Mouse (Mus musculus) forebrain, embryonic 13.5 days (tissue): ENCODE measurements around the gene Bclaf1. TPM values are rescaled to one million over a fixed set of nuclear protein-coding genes. Genes with fewer than 3 reads are reported as not detected.
A peak's percentile ranks its signal among the peaks of the same experiment; 100 is the strongest.

Experiments used
- ATAC-seq: fragments of 200-750 bp; cut with Nextera tagmentation; 2 replicates; pipeline ENCODE4 v1.8.0; 2017
- H3K27ac ChIP-seq: fragments of 300-500 bp; sonication (generic); 2 replicates; pipeline ENCODE4 v1.5.1; 2015; ENCODE audit warnings: inconsistent platforms, mild to moderate bottlenecking, moderate library complexity
- H3K27me3 ChIP-seq: fragments of 300-500 bp; sonication (generic); 2 replicates; pipeline ENCODE4 v1.6.1; 2015; ENCODE audit warnings: mild to moderate bottlenecking, inconsistent platforms
- H3K36me3 ChIP-seq: fragments of 300-500 bp; sonication (generic); 2 replicates; pipeline ENCODE4 v1.6.1; 2015; ENCODE audit warnings: mild to moderate bottlenecking, inconsistent platforms; ENCODE audit not compliant: poor library complexity, severe bottlenecking
- H3K4me1 ChIP-seq: fragments of 300-500 bp; sonication (generic); 2 replicates; pipeline ENCODE4 v1.6.1; 2015; ENCODE audit warnings: inconsistent platforms
- H3K4me2 ChIP-seq: fragments of 300-500 bp; sonication (generic); 2 replicates; pipeline ENCODE4 v1.6.1; 2015; ENCODE audit warnings: inconsistent platforms, mild to moderate bottlenecking, moderate library complexity
- H3K4me3 ChIP-seq: fragments of 300-500 bp; sonication (generic); 2 replicates; pipeline ENCODE4 v1.5.1; 2015; ENCODE audit warnings: mild to moderate bottlenecking, inconsistent platforms
- H3K9ac ChIP-seq: fragments of 300-500 bp; sonication (generic); 2 replicates; pipeline ENCODE4 v1.6.1; 2015; ENCODE audit warnings: mild to moderate bottlenecking, inconsistent platforms
- H3K9me3 ChIP-seq: fragments of 300-500 bp; sonication (generic); replicated peaks from 2 replicates; pipeline ENCODE4 v1.6.1; 2016; ENCODE audit warnings: inconsistent platforms
- WGBS: fragments of 180-500 bp; shearing (Covaris S2); methylation state at CpG from one replicate; pipeline ENCODE4 v1.1.7; 2015; 5-methylcytosine and 5-hydroxymethylcytosine counted together
- polyA plus RNA-seq: library from polyadenylated mRNA; unstranded; fragments of >200 nt; fragmentation: Nextera tagmentation; extraction: Ambion mirVana; gene quantifications from 2 replicates; pipeline ENCODE4 v1.2.1, GENCODE M21; 2015

Bclaf1 gene
- polyA plus RNA-seq, 1 experiment from 2014 or later, result 152 TPM

DNA sequence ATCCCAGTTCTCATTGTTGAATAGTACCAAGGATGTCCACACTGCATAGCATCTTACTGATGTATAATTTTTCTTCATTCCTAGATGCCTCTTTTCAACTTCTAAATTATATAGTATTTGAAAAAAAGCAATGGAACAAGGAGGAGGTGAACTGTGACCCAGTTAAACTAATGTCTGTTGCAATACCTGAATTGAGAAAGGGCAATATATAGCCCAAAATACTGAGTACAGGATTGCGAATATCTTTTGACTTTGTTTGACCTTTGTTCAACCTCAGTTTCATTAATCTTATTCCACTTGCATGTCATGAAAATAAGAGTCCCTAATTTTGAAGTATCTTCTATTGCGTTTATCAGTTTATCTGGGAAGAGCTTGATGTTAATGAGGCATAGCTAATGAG lies 19.0 kb downstream of the Bclaf1 start:
- Histone ChIP-seq H3K9ac (no peak overlapping the region), H3K36me3 (peaks cover 78% of the 10 kb centered on the region)

DNA sequence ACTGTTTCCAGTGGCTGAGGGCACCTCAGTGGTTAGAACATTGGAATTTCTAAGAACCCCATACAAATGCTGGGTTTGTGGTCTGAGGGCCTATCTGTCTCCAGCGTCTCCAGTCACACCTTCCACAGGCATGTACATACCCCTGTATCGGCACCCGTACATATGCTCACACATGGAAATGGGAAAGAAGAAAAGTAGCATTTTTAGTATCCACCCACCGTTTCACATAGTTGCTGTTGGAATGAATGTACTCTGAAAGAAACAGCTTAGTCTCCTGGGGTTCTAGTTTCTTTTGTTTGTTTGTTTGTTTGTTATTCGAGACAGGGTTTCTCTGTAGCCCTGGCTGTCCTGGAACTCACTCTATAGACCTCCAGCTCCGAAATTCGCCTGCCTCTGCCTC lies 25.6 kb downstream of the Bclaf1 start:
- 88% methylated on average over 7 of the region's 7 CpGs for WGBS
- no peak overlapping the region for H3K4me3 ChIP-seq

More for the DNA sequence above, 19.0 kb downstream of the Bclaf1 start:
- no peaks in the 10 kb centered on the region for H3K4me1 ChIP-seq
- H3K4me3 ChIP-seq, result no peak overlapping the region
- ATAC-seq, result no peak
- no peaks in the 10 kb centered on the region for H3K27me3 ChIP-seq
- no peaks in the 10 kb centered on the region for H3K9me3 ChIP-seq
- no peak overlapping the region for H3K27ac ChIP-seq
- WGBS, result 93% methylated on average over 2 of the region's 2 CpGs
- H3K4me2 ChIP-seq, result no peak overlapping the region

DNA sequence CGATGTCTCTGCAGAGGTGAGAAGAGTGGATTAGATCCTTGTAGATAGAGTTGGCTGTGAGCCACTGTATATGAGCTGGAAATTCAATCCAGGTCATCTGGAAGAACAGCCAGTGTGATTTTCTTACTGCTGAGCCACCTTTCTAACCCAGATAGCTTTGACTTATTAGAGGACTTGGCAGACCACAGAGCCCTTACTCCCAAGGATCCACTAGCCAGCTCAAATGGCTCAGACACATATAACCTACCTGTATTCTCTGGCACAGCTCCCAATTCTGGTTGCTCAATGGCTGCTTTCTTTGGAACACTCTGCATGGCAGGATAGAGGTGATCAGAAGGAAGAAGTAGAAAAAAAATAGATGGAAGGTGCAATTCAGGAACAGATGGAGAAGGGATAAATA lies 33.5 kb downstream of the Bclaf1 start:
- no peak overlapping the region for H3K9ac ChIP-seq
- peaks cover 45% of the 10 kb centered on the region for H3K36me3 ChIP-seq
- H3K4me2 ChIP-seq, result no peak overlapping the region
- no peak for ATAC-seq
- H3K9me3 ChIP-seq, result no peaks in the 10 kb centered on the region
- H3K27me3 ChIP-seq, result no peaks in the 10 kb centered on the region
- no peak overlapping the region for H3K4me3 ChIP-seq
- no peak overlapping the region for H3K27ac ChIP-seq
- peaks cover 15% of the 10 kb centered on the region for H3K4me1 ChIP-seq
- WGBS, result 70% methylated on average over 1 of the region's 1 CpGs

More for the DNA sequence above, 25.6 kb downstream of the Bclaf1 start:
- Histone ChIP-seq H3K4me1 (no peaks in the 10 kb centered on the region), H3K9ac (no peak overlapping the region), H3K27ac (no peak overlapping the region), H3K9me3 (no peaks in the 10 kb centered on the region), H3K27me3 (no peaks in the 10 kb centered on the region), H3K36me3 (peaks cover 73% of the 10 kb centered on the region), H3K4me2 (no peak overlapping the region)
- no peak for ATAC-seq

DNA sequence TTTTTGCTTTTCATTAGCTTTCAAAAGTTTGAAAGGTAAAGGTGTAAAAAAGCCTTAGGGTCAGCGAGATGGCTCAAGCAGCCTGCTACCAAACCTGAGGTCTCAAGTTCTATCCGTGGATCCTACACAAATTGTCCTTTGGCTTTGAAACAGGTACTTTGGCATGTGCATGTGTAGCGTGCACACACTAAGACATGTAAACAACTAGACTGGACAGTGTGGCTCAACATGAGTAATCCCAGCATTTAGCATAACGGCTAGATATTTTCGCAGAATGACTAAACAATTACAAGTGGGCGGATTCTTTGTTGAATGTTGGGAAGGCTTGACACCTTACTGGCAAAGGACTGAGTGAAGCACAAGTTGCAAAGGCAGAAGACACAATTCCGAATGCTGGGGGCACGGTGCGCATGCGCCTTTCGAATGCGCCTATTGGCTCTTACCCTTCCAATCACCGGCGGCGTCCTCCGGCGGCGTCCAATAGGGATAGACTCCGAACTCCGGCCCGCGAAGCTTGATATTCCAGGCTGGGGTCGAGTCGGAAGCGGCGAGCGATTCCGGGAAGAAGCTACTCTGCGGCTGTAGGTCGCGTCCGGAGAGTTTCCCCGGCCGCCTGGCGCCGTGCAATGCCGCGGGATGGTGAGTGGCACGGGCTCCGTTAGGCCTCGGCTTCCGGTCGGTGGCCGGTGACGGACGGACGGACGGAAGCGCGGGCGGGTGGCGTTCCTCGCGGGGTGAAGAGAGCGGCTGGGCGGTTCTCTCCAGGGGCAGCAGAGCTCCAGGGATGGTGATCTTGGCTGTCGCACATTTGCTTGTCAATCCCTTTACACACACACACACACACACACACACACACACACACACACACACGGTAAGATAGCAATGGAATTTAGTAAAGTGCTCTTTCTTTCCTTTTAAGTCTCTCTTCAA lies 35.3 kb downstream of the Bclaf1 start, which contains the start of gene Mtfr2:
TSS of gene Mtfr2 (plus strand) at position 486 of the 930 bp plus-strand sequence.
- Histone ChIP-seq H3K4me2 (peak within 1 kb of the TSS; percentile 84), H3K9ac (peak within 1 kb of the TSS; percentile 64), H3K4me3 (peak within 1 kb of the TSS; percentile 63), H3K9me3 (no peaks in the 10 kb centered on the region), H3K27me3 (no peaks in the 10 kb centered on the region), H3K27ac (no peak within 1 kb of the TSS), H3K36me3 (peaks cover 34% of the 10 kb centered on the region), H3K4me1 (peaks cover 15% of the 10 kb centered on the region)
- WGBS, result 1% methylated on average over 56 of the region's 58 CpGs
- peak; percentile 97 for ATAC-seq

DNA sequence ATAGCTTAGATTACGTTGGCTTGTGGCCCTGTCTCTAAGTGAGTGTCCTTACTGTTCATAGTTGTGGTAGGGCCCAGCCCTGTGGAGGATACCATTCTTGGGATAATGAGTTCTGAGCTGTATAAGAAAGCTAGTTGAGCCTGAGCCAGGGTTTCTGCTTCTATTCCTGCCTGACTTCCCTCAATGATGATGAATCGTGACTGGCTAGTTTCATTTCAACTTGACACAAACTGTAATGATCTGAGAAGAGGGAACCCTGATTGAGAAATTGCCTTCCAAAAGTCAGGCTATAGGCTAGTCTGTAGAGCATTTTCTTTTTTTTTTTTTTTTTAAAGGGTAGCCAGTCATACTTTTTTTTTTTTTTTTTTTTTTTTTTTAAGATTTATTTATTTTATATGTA lies 36.6 kb downstream of the Bclaf1 start:
- Histone ChIP-seq H3K9ac (no peak overlapping the region), H3K9me3 (no peaks in the 10 kb centered on the region), H3K36me3 (peaks cover 20% of the 10 kb centered on the region), H3K27ac (no peak overlapping the region), H3K4me2 (peak overlapping the region; percentile 84), H3K4me3 (no peak overlapping the region), H3K27me3 (no peaks in the 10 kb centered on the region), H3K4me1 (peaks cover 15% of the 10 kb centered on the region)
- no peak for ATAC-seq
- 86% methylated on average over 2 of the region's 2 CpGs for WGBS

DNA sequence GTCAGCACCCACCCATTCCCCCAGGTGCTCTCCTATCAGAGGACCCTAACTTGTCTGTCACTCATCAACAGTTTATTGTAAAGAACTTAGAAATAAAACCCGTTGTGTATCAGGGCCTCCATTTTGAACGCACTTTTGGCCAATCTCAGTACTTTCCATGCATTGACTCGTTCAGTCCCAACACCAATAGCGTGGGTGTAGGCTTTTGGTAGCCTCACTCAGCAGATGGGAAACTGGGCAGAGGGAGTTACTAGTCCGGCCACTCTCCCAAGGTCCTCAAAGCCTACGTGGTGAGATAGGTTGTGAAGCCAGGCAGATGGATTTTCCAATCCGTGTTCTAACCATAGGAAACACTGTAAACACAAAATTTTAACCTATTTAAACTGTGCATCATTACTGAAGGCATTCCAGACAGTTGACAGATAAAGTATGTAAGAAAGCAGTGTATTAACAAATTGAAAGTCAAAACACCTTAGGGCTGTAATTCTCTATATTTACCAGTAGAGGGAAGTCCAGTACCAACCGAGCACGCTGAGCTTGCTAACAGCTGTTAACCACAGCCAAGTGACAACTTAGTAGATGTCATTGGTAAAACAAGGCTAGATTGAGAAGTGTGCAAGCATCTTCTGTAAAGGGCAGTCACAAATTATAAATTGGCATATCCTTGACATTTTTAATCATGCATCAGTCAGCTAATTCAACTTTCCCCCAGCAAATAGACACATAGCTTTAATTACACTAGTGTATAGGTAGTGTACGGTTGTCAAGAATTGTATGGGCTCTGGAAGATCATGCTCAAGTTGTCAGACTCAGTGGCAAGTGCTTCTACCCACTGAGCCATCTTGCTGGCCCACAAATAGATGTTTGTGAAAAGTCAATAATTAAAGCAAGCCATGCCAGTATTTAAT lies 49.5 kb downstream of the Bclaf1 start:
- Histone ChIP-seq H3K36me3 (peaks cover 8% of the 10 kb centered on the region; the same call in 1 of the 2 replicates), H3K9ac (no peak overlapping the region), H3K9me3 (no peaks in the 10 kb centered on the region), H3K4me1 (no peaks in the 10 kb centered on the region), H3K4me2 (no peak overlapping the region), H3K27me3 (no peaks in the 10 kb centered on the region), H3K27ac (no peak overlapping the region), H3K4me3 (no peak overlapping the region)
- 66% methylated on average over 10 of the region's 10 CpGs for WGBS
- ATAC-seq, result peak; percentile 71

DNA sequence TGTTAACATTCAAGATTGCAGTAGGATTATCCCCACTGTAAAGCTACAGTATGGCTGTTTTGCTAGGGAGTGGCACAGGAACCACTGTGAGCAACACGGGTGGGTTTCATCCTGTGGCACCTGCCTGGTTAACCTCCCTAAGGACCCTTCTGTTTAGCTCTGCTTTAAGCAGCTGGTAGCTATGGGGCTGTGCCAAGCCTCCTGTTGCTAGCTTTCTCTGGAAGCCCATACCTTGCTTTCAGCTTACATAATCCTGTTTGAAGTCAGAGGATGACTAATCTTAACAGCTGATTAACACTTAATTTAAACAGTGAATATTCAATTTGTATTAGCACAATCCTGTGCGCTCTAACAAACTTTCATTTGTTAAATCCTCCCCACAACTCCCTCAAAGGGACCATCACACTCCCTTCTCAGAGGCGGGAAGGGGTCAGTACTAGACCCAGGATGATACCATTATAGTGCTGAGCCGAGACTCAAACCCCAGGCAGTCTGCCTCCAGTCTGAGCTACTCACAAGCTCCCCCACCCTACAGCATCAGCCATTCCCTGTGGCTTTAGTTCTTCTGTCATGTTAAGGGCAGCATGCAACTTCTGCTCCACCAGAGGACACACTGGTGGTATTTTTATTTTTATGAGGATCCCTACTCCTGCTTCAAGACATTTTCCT lies 50.3 kb downstream of the Bclaf1 start:
- H3K4me3 ChIP-seq, result no peak overlapping the region
- H3K27ac ChIP-seq, result no peak overlapping the region
- H3K9me3 ChIP-seq, result no peaks in the 10 kb centered on the region
- H3K4me1 ChIP-seq, result no peaks in the 10 kb centered on the region
- H3K27me3 ChIP-seq, result no peaks in the 10 kb centered on the region
- peak; percentile 46; the same call in 1 of the 2 replicates for ATAC-seq
- 76% methylated on average over 4 of the region's 4 CpGs for WGBS
- H3K9ac ChIP-seq, result no peak overlapping the region
- H3K4me2 ChIP-seq, result no peak overlapping the region
- peaks cover 8% of the 10 kb centered on the region; the same call in 1 of the 2 replicates for H3K36me3 ChIP-seq

DNA sequence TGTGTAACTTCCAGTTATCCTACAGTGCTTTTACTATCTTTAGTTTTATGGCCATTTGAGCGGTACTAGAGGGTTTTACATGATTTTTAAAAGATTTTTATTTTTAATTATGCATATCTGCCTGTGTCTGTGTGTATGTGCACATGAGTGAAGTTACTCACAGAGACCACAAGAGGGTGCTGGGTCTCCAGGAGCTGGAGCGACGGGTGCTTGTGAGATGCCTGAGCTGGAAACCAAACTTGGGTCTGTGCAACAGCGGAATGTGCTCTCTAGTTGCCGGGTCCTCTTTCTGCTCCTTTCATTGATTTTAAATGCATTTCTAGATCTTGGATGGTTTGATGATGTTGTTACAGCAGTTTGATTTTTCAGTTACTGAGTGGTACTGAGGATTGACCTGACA lies 59.8 kb downstream of the Bclaf1 start:
- no peak for ATAC-seq

DNA sequence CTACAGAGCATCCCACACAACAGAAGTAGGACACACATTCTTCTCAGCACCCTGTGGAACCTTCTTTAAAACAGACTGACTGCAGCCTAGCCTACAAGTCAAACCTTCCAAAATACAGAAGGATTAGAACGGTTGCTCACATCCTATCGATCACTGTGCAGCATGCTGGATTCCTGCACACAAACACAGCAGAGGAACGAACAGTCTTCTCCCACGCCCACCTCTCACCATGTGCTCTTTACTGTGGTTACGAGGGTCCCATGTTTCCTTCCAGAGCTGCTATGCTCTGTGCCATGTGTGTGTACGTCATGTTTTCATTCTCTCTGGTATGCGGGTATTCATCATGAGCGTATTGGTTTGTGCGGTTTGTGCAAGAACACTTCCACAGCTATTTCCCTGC lies 65.4 kb downstream of the Bclaf1 start:
- H3K27me3 ChIP-seq, result no peaks in the 10 kb centered on the region
- peaks cover 10% of the 10 kb centered on the region for H3K4me1 ChIP-seq
- no peak overlapping the region for H3K4me3 ChIP-seq
- H3K4me2 ChIP-seq, result no peak overlapping the region
- no peak overlapping the region for H3K27ac ChIP-seq
- WGBS, result 89% methylated on average over 9 of the region's 9 CpGs
- no peak for ATAC-seq
- H3K9me3 ChIP-seq, result no peaks in the 10 kb centered on the region
- H3K9ac ChIP-seq, result no peak overlapping the region
- H3K36me3 ChIP-seq, result no peaks in the 10 kb centered on the region

More for the DNA sequence above, 59.8 kb downstream of the Bclaf1 start:
- Histone ChIP-seq H3K9me3 (peaks cover 5% of the 10 kb centered on the region; the same call in 1 of the 2 replicates), H3K4me2 (no peak overlapping the region), H3K9ac (no peak overlapping the region), H3K27ac (no peak overlapping the region), H3K4me3 (no peak overlapping the region), H3K4me1 (no peaks in the 10 kb centered on the region), H3K27me3 (no peaks in the 10 kb centered on the region), H3K36me3 (no peaks in the 10 kb centered on the region)
- 93% methylated on average over 5 of the region's 5 CpGs for WGBS

DNA sequence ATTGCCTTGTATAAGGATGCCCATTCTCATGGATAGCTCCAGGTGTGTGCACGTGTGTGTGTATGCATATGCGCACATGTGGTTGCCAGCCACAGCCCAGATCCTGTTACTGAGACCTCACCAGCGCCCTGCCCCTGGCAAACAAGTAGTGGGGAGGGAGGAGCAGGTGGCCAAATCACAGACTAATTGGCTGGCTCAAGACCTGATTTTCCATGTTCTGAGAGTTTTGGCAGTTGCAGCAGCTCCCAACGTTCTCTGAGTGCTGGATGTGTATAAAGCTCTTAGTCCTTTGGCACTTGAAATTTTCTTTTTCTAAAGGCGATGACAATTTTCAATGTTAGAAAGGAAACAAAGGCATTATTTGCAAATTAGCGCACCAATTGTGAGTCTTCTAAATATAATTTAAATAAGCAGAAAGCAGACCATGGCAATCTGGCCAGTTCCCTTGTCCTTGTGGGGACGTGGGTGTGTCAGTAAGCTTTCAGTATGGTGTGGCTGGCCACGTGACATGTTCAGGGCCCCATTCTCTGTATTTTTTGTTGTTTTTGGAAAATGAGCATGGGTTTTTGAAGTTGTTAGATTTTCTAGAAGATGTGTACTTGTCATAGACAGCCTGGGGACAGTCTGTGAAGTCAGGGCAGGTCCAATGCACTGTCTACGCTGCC lies 66.9 kb downstream of the Bclaf1 start:
- H3K4me1 ChIP-seq, result peaks cover 15% of the 10 kb centered on the region
- no peak overlapping the region for H3K27ac ChIP-seq
- H3K9ac ChIP-seq, result no peak overlapping the region
- no peak overlapping the region for H3K4me2 ChIP-seq
- H3K9me3 ChIP-seq, result no peaks in the 10 kb centered on the region
- H3K36me3 ChIP-seq, result no peaks in the 10 kb centered on the region
- WGBS, result 76% methylated on average over 9 of the region's 9 CpGs
- H3K4me3 ChIP-seq, result no peak overlapping the region
- peak; percentile 19; the same call in 1 of the 2 replicates for ATAC-seq
- H3K27me3 ChIP-seq, result no peaks in the 10 kb centered on the region

DNA sequence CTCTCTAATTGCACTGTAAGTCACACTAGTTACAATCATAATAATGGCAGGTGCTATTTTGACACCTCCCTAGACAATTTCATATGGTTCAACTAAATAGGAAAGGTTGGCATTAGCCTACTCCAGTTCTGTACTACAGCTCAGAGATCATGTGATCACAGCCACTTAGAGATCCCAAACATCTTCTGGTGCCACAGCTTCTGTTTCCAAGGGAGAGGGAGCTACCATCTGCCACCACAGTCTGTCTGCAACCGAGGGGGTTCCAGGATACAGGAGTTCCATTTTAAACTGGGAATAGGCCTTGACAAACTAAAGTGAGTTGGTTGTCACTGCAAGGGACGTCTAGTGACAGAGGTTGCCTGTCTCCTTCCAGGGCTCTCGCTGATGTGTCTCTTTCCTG lies 68.5 kb downstream of the Bclaf1 start:
- H3K4me1 ChIP-seq, result peaks cover 15% of the 10 kb centered on the region
- H3K27me3 ChIP-seq, result no peaks in the 10 kb centered on the region
- no peak overlapping the region for H3K27ac ChIP-seq
- no peak overlapping the region for H3K4me2 ChIP-seq
- H3K4me3 ChIP-seq, result no peak overlapping the region
- peak; percentile 84; the same call in 1 of the 2 replicates for ATAC-seq
- 77% methylated on average over 3 of the region's 3 CpGs for WGBS
- no peaks in the 10 kb centered on the region for H3K36me3 ChIP-seq
- no peak overlapping the region for H3K9ac ChIP-seq
- no peaks in the 10 kb centered on the region for H3K9me3 ChIP-seq
